Mouse (Mus musculus): ENCODE data around the gene Krtap7-1. TPM values are rescaled to one million over a fixed set of nuclear protein-coding genes. Genes with fewer than 3 reads are reported as not detected.

The Krtap7-1 gene
- polyA plus RNA-seq, 1 experiment from 2014 or later, result 0.45 TPM

DNA sequence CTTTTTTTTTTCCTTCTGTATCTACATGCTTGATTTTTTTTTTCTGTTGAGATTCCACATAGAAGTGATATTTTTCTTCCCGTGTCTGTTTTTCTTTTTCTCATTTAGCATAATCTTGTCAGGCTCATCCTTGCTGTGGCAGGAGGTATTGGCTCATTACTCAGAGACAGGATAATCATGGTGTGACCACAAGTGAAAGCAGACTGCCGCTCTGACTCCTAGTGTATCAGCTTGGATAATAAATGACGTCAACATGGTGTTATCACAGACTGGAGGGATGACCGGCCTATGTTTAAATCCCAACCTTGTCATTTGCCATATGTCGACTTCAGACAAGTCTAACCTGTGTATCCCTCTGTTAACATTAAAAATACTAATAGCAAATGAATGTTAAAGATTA, 46.9 kb downstream of the Krtap7-1 start:
- Histone ChIP-seq H3K4me1 (ENCODE audit: control insufficient read depth, insufficient read depth, low read depth, low read length) (no peaks in the 10 kb centered on the region), H3K36me3 (ENCODE audit: control insufficient read depth, insufficient read depth, low read length) (no peaks in the 10 kb centered on the region), H3K9me3 (ENCODE audit: control insufficient read depth, low read length) (no peaks in the 10 kb centered on the region), H3K27me3 (replicated peaks; ENCODE audit: control insufficient read depth, insufficient read depth, low read length) (no peaks in the 10 kb centered on the region), H3K4me2 (ENCODE audit: low read length) (no peak overlapping the region), H3K9ac (ENCODE audit: low read depth, low read length) (no peak overlapping the region), H3K27ac (ENCODE audit: low read depth, low read length) (no peak overlapping the region), H3K4me3 (ENCODE audit: low read length) (no peak overlapping the region)
- WGBS, result 64% methylated on average over 5 of the region's 5 CpGs
- no peak for ATAC-seq

Other genes starting within 250 kb of the Krtap7-1 start
- gene Krtap21-1, start 104.5 kb downstream of the Krtap7-1 start, polyA plus RNA-seq (2015; fragmentation: Nextera tagmentation; extraction: Ambion mirVana), result not detected in 2 replicates
- gene Krtap6-2, start 88.2 kb downstream of the Krtap7-1 start, polyA plus RNA-seq (2015; fragmentation: Nextera tagmentation; extraction: Ambion mirVana), result not detected in 2 replicates
- not detected in 2 replicates for gene Krtap8-1, start 20.4 kb downstream of the Krtap7-1 start, polyA plus RNA-seq (2015; fragmentation: Nextera tagmentation; extraction: Ambion mirVana)
- not detected in 2 replicates for gene Krtap11-1, start 62.9 kb upstream of the Krtap7-1 start, polyA plus RNA-seq (2015; fragmentation: Nextera tagmentation; extraction: Ambion mirVana)